9 mouse cellular contexts compared by ENCODE assay signal in genomic region chr13:101728816-101729215, GRCm38 (mm10). TPM values are rescaled to one million over a fixed set of nuclear protein-coding genes. Genes with fewer than 3 reads are reported as not detected.
A peak's percentile ranks its signal among the peaks of the same experiment; 100 is the strongest.
DNase-seq lines count a peak whose midpoint lies in the region; ATAC-seq and TF ChIP-seq lines count a peak whose summit lies in the region.
"Had no signal": no experiment of that assay in that cellular context is flagged by ENCODE, and none has a peak within 500 bp of the region (broad histone marks: within the 10 kb centered on the region; RNA-seq: fewer than 3 reads in every experiment).

No protein-coding gene starts in this region.

- DNase-seq in forebrain, embryonic 14.5 days (ENCODE audit: low spot score): peak; percentile 50
- DNase-seq in forebrain, embryonic 10.5 days (ENCODE audit: extremely low spot score, low spot score): no peak
- peak; percentile 85 for DNase-seq in midbrain, embryonic 11.5 days (ENCODE audit: low spot score, missing footprints)
- no peak for DNase-seq in midbrain, embryonic 10.5 days (ENCODE audit: low spot score)
- peak; percentile 74 for DNase-seq in embryo, embryonic 10 days (ENCODE audit: low spot score)
- peak; percentile 39 to 46 for DNase-seq in layer of hippocampus, adult 2 months (ENCODE audit: low spot score in 2 of 2)
- DNase-seq in stomach, postnatal 0 days (ENCODE audit: low spot score): no peak

- no peak overlapping the region for H3K4me2 ChIP-seq in forebrain, embryonic 14.5 days (ENCODE audit: low read length)
- no peak overlapping the region for H3K4me2 ChIP-seq in midbrain, embryonic 11.5 days
- no peak overlapping the region for H3K4me2 ChIP-seq in stomach, postnatal 0 days (replicated peaks; ENCODE audit: low read depth)
- H3K4me2 ChIP-seq in heart, embryonic 12.5 days: no peak overlapping the region
- H3K4me2 ChIP-seq: midbrain, embryonic 12.5 days had no signal

- WGBS in forebrain, embryonic 14.5 days: 65% methylated on average over 7 of the region's 7 CpGs
- 58% methylated on average over 7 of the region's 7 CpGs for WGBS in forebrain, embryonic 10.5 days
- WGBS in midbrain, embryonic 11.5 days: 52% methylated on average over 7 of the region's 7 CpGs
- WGBS in midbrain, embryonic 10.5 days: 65% methylated on average over 7 of the region's 7 CpGs
- WGBS in stomach, postnatal 0 days: 57% methylated on average over 7 of the region's 7 CpGs
- 66% methylated on average over 7 of the region's 7 CpGs for WGBS in heart, embryonic 12.5 days

- no peak for TF ChIP-seq EP300 in stomach, postnatal 0 days (optimal IDR thresholded peaks at IDR 0.05)

- H3K27ac ChIP-seq in forebrain, embryonic 14.5 days (ENCODE audit: low read depth, low read length): no peak overlapping the region
- H3K27ac ChIP-seq in forebrain, embryonic 10.5 days: no peak overlapping the region
- no peak overlapping the region for H3K27ac ChIP-seq in midbrain, embryonic 11.5 days (ENCODE audit: low read depth, low read length)
- no peak overlapping the region for H3K27ac ChIP-seq in midbrain, embryonic 10.5 days (replicated peaks)
- no peak overlapping the region for H3K27ac ChIP-seq in layer of hippocampus, adult 2 months
- peak overlapping the region; percentile 46; the same call in 1 of the 2 replicates for H3K27ac ChIP-seq in stomach, postnatal 0 days (replicated peaks)
- H3K27ac ChIP-seq in heart, embryonic 12.5 days (ENCODE audit: poor library complexity, severe bottlenecking): no peak overlapping the region
- H3K27ac ChIP-seq: midbrain, embryonic 12.5 days had no signal

- no peaks in the 10 kb centered on the region for H3K36me3 ChIP-seq in forebrain, embryonic 14.5 days (ENCODE audit: control insufficient read depth, insufficient read depth, low read length)
- no peaks in the 10 kb centered on the region for H3K36me3 ChIP-seq in forebrain, embryonic 10.5 days (replicated peaks)
- H3K36me3 ChIP-seq in midbrain, embryonic 11.5 days (ENCODE audit: control insufficient read depth, insufficient read depth, low read length): no peaks in the 10 kb centered on the region
- H3K36me3 ChIP-seq in midbrain, embryonic 10.5 days: no peaks in the 10 kb centered on the region
- H3K36me3 ChIP-seq in stomach, postnatal 0 days (ENCODE audit: control insufficient read depth, insufficient read depth, low read length): 0 out of 2 replicates have a peak, but pooled peaks cover 2% of the 10 kb centered on the region
- H3K36me3 ChIP-seq in heart, embryonic 12.5 days: 0 out of 2 replicates have a peak, but pooled peaks cover 4% of the 10 kb centered on the region
- H3K36me3 ChIP-seq: midbrain, embryonic 12.5 days had no signal

- no peaks in the 10 kb centered on the region for H3K9me3 ChIP-seq in forebrain, embryonic 14.5 days (replicated peaks; ENCODE audit: control insufficient read depth, low read length)
- no peaks in the 10 kb centered on the region for H3K9me3 ChIP-seq in forebrain, embryonic 10.5 days
- no peaks in the 10 kb centered on the region for H3K9me3 ChIP-seq in midbrain, embryonic 11.5 days (ENCODE audit: control insufficient read depth, low read length)
- H3K9me3 ChIP-seq in midbrain, embryonic 10.5 days (replicated peaks): no peaks in the 10 kb centered on the region
- no peaks in the 10 kb centered on the region for H3K9me3 ChIP-seq in stomach, postnatal 0 days (ENCODE audit: control insufficient read depth, low read length)
- H3K9me3 ChIP-seq in heart, embryonic 12.5 days (replicated peaks): no peaks in the 10 kb centered on the region
- H3K9me3 ChIP-seq: midbrain, embryonic 12.5 days had no signal

- H3K27me3 ChIP-seq in forebrain, embryonic 14.5 days (replicated peaks; ENCODE audit: control insufficient read depth, insufficient read depth, low read length): no peaks in the 10 kb centered on the region
- H3K27me3 ChIP-seq in forebrain, embryonic 10.5 days (ENCODE audit: poor library complexity, severe bottlenecking): no peaks in the 10 kb centered on the region
- no peaks in the 10 kb centered on the region; the same call in 1 of the 2 replicates for H3K27me3 ChIP-seq in midbrain, embryonic 11.5 days (ENCODE audit: control insufficient read depth, insufficient read depth, low read length)
- H3K27me3 ChIP-seq in midbrain, embryonic 10.5 days (ENCODE audit: low read depth, poor library complexity, severe bottlenecking): no peaks in the 10 kb centered on the region; the same call in 1 of the 2 replicates
- no peaks in the 10 kb centered on the region for H3K27me3 ChIP-seq in stomach, postnatal 0 days (ENCODE audit: control insufficient read depth, insufficient read depth, low read length)
- no peaks in the 10 kb centered on the region for H3K27me3 ChIP-seq in heart, embryonic 12.5 days (replicated peaks)

- no peak overlapping the region for H3K4me3 ChIP-seq in forebrain, embryonic 14.5 days (ENCODE audit: low read depth, low read length)
- H3K4me3 ChIP-seq in forebrain, embryonic 10.5 days: no peak overlapping the region
- no peak overlapping the region for H3K4me3 ChIP-seq in midbrain, embryonic 11.5 days (ENCODE audit: low read depth, low read length)
- no peak overlapping the region for H3K4me3 ChIP-seq in midbrain, embryonic 10.5 days
- H3K4me3 ChIP-seq in layer of hippocampus, adult 2 months: no peak overlapping the region
- H3K4me3 ChIP-seq in stomach, postnatal 0 days (ENCODE audit: low read depth, low read length): no peak overlapping the region
- no peak overlapping the region for H3K4me3 ChIP-seq in heart, embryonic 12.5 days
- H3K4me3 ChIP-seq: midbrain, embryonic 12.5 days had no signal

- H3K9ac ChIP-seq in forebrain, embryonic 14.5 days (ENCODE audit: low read length): no peak overlapping the region
- no peak overlapping the region for H3K9ac ChIP-seq in midbrain, embryonic 11.5 days (ENCODE audit: low read length)
- H3K9ac ChIP-seq in stomach, postnatal 0 days (ENCODE audit: low read length): no peak overlapping the region
- no peak overlapping the region for H3K9ac ChIP-seq in heart, embryonic 12.5 days
- H3K9ac ChIP-seq: midbrain, embryonic 12.5 days had no signal

- TF ChIP-seq CTCF in layer of hippocampus, adult 2 months (conservative IDR thresholded peaks at IDR 0.05): peak; percentile 83
- TF ChIP-seq CTCF in stomach, postnatal 0 days (IDR thresholded peaks at IDR 0.05; ENCODE audit: low read depth): peak; percentile 73

- ATAC-seq in forebrain, embryonic 14.5 days: 0 out of 2 replicates have a peak, but pooled peaks have one; percentile 67
- ATAC-seq in midbrain, embryonic 11.5 days (ENCODE audit: low FRiP score): no peak
- ATAC-seq in stomach, postnatal 0 days (ENCODE audit: low FRiP score, low TSS enrichment): no peak
- no peak for ATAC-seq in heart, embryonic 12.5 days (ENCODE audit: insufficient number of reproducible peaks, low FRiP score)

- peaks cover 9% of the 10 kb centered on the region; the same call in 1 of the 2 replicates for H3K4me1 ChIP-seq in forebrain, embryonic 14.5 days (ENCODE audit: control insufficient read depth, insufficient read depth, low read length)
- H3K4me1 ChIP-seq in forebrain, embryonic 10.5 days: peaks cover 32% of the 10 kb centered on the region
- H3K4me1 ChIP-seq in midbrain, embryonic 11.5 days (ENCODE audit: control insufficient read depth, insufficient read depth, low read length): peaks cover 12% of the 10 kb centered on the region
- H3K4me1 ChIP-seq in midbrain, embryonic 10.5 days: peaks cover 28% of the 10 kb centered on the region
- peaks cover 12% of the 10 kb centered on the region for H3K4me1 ChIP-seq in stomach, postnatal 0 days (replicated peaks; ENCODE audit: control insufficient read depth, insufficient read depth)
- peaks cover 26% of the 10 kb centered on the region for H3K4me1 ChIP-seq in heart, embryonic 12.5 days (replicated peaks)

RNA-seq across cellular contexts. Expression of gene Pik3r1, which starts 39.2 kb away (rescaled TPM):
- polyA plus RNA-seq in forebrain, embryonic 14.5 days (2014; fragmentation: Nextera tagmentation; extraction: Ambion mirVana): 26.8 and 41.6 TPM in 2 replicates
- polyA plus RNA-seq in forebrain, embryonic 10.5 days (2016; fragmentation: Nextera tagmentation; extraction: Ambion mirVana): 11.5 and 12.5 TPM in 2 replicates
- 13.6 and 13.9 TPM in 2 replicates for polyA plus RNA-seq in midbrain, embryonic 11.5 days (2014; fragmentation: Nextera tagmentation; extraction: Ambion mirVana)
- 14.8 and 16.4 TPM in 2 replicates for polyA plus RNA-seq in midbrain, embryonic 10.5 days (2016; fragmentation: Nextera tagmentation; extraction: Ambion mirVana)
- total RNA-seq in layer of hippocampus, adult 2 months (2021): 10 to 100 TPM; 79.8 to 80.8 TPM
- 36.0 and 44.6 TPM in 2 replicates for polyA plus RNA-seq in stomach, postnatal 0 days (2015; fragmentation: Nextera tagmentation; extraction: Ambion mirVana)
- 14.8 and 18.1 TPM in 2 replicates for polyA plus RNA-seq in heart, embryonic 12.5 days (2016; fragmentation: Nextera tagmentation; extraction: Ambion mirVana)

Comparison
In these comparisons a context has a peak if more than half of its experiments do, and no peak if none do; other contexts are left out.
1. DNase-seq: peak in forebrain, embryonic 14.5 days (single experiment), midbrain, embryonic 11.5 days (single experiment), embryo, embryonic 10 days (single experiment) and layer of hippocampus, adult 2 months (2 of 2); none in forebrain, embryonic 10.5 days (single experiment), midbrain, embryonic 10.5 days (single experiment) and stomach, postnatal 0 days (single experiment).